Mouse (Mus musculus) 3134 (cell line): ENCODE data around the gene Stat3.

ENCODE experiments used
- DNase-seq: peaks from one replicate; pipeline ENCODE4 v3.0.0-alpha.2; 2011; ENCODE audit warnings: low spot score; ENCODE audit not compliant: insufficient read length; ENCODE audit errors: extremely low read depth

Gene Stat3

DNA sequence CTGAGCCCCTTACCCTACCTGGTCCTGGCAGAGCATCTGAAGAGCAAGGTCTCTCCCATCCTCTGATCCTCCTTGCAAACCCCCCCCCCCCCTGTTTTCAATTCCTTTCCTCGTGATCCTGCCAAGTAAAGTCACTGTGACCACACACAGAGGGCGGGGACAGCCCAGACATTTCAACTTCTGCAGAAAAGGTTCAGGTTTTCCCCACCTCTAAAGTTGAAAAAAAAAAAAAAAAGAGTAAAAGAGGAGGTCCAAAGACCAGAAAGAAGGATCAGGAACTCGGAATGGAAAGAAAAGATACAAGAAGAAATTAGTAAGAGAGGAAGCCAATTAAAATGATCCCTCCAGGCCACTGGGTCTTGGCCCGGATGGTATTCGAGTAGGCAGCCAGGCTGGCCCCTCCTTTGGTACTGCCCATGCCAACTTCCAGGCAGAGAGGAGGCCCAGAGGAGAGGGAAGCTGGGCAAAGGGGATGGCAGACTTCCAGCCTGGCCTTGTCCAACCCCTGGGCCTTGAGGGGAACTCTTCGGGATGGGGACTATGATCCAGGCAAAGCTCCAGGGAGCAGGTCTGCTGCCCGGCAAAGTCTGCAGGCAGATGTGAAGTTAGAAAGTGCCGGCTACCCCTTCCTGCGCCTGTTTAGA, 80.3 kb downstream of the Stat3 start, which contains the start of gene Stat5a:
Gene Stat5a (plus strand): TSS at position 417 of the 644 bp plus-strand sequence.
- peak; percentile 81 for DNase-seq

DNA sequence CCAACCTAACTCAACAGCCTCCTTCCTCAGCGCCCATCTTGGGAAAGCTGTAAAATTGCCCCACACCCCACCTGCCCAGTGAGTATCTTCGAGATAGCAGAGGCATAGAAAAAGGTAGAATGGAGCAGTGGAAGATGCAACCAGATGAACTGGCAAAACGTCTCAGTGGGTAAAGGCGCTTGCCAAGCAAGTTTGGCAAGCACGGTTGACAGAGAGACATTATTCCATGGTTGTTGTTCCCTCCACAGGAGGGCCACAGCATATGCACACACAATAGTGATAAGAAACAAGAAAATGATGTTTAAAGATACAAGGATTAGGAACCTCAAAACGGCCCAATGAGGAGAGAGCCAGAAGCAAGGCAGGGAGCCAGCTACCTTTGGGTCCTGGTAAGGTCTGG, 81.4 kb downstream of the Stat3 start:
- DNase-seq, result no peak

DNA sequence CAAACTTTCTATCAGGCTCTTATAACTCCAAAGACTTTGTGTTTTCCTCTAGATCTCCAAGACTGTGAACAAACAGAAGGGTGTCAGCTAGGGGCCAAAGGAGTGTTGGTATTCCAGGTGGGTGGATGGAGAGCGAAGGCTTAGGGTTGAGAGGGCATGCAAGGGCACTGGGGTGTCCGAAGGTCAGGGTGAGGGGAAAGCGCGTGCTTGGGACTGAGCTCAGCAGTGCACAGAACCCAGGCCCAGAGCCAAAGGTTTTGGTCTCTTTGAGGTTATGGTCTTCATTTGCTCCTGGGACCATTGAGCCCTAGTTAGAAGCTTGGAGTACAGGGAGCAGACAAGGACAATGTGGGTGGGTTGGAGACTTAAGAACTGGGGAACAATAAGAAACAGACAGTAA, 84.2 kb downstream of the Stat3 start:
- no peak for DNase-seq

DNA sequence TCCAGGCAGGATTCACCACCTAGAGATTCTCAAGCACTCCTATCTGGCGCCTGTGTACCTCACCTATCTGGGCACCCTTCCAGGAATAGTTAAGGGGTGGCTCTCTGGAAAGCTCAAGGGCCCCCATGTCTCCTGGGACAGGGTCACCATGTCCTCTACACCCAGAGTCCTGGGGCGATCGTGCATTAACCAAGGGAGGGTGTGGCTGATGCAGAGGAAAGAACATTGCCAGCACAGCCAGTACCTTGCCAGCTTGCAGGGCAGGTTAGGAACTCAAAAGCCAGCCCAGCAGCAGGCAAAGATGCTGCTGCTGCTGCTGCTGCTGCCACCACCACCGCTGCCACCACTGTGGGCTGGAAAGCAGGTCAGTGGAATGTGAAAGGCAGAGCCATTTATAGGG, 85.1 kb downstream of the Stat3 start:
- no peak for DNase-seq

DNA sequence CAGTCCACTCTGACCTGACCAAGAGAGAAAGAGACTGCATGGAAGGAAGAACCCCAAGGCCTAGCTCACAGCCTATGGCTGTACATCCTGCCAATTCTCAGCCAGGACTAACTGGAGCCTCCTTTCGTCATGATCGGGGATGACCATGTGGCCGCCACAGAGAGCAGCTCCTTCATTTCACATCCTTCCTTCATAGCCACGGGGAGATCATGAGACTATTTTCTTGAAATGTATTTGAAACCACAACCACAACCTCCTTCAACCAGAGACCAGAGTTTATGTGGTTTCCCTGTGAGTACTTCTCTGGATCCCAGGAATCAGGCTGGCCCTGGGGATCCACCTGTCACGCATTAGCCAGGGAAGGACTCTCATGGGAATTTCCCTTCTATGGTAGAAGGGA, 86.3 kb downstream of the Stat3 start:
- no peak for DNase-seq

DNA sequence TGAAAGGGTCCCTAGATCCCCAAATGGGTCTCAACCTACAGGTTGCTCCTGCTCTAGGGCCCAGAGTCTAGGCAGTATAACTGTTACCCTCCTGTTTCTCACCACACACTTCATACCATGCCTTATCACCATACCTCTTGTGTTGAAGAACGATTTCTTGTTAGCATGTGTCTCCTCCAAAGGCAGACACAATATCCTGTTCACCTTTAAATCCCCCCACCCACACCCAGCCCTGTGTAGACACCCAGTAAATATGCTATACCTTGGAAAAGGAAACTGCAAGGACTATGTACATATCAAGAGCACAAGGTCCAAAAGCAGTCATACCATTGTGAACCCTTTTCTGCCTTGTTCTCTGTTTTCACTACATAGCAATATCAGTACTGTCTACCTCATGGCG, 87.3 kb downstream of the Stat3 start:
- no peak for DNase-seq

DNA sequence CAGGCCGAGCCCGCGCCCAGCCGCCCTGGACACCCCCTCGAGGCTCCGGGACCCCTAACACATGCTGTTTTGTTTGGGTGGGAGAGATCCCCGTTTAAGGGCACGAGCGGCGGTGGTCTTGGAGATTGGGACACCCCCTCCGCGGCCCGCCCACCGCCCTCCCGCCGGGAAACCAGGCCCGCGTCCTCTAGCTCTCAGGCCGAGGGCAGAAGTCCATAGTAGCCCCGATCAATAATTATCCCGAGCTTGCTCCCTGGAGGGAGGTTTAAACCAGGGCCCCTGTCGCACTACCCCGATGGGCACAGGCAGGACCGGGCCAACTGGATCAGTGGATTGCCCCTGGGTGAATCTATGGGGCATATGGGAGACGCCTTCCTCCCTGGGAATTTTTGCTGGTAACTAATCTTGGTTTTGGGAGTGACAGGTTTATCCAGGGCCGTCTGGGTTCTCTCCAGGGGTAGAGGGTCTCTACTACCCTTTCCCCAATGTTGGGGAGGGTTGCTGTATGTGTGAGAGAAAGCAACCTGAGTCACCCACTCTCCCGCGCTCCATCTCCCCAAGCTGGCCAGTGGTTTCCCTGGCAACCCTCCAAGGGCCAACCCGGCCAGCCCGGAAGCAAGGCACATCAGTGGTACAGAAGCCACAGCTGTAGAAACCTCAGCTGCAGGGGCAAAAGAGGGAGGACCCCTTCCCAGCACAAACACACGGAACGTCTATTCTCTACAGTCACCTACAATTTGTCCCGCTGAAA, 88.4 kb downstream of the Stat3 start:
- DNase-seq, result peak; percentile 79

DNA sequence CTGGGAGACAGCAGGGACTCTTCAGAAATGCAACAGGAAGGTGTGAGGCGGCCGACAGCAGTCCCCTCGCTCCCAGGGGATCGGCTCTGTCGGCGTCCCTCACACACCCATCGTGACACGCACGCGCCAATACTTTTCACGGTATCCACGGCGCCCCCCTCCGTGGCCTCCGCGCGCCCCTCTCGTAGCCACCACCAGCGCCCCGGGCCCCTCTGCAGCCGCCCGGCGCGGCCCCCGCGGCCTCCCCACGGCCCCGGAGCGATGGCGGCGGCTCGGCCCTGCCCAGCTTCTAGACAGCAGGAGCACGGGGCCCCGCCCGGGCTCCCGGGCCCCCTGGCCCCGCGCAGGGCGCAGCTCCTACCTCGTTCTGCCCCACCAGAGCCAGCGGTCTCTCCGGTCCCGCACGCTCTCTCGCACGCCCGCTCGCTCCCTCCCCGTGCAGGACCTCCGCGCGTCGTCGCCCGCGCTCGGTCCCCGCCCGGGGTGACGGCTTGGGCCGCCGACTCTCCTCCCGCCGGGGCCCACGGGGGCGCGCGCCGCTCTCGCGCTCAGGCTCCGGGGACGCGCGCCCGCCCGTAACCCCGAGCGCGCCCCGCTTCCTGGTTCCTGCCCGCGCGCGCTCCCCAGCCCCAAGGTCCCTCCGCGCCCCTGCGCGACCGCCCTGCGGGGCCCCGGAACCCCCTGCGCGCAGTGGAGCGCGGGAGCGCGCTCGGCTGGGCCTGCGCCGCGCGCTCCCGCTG, 89.1 kb downstream of the Stat3 start, which contains the start of gene Stat5b:
Gene Stat5b (minus strand): TSS at position 687 of the 740 bp plus-strand sequence.
- DNase-seq, result peak; percentile 82

DNA sequence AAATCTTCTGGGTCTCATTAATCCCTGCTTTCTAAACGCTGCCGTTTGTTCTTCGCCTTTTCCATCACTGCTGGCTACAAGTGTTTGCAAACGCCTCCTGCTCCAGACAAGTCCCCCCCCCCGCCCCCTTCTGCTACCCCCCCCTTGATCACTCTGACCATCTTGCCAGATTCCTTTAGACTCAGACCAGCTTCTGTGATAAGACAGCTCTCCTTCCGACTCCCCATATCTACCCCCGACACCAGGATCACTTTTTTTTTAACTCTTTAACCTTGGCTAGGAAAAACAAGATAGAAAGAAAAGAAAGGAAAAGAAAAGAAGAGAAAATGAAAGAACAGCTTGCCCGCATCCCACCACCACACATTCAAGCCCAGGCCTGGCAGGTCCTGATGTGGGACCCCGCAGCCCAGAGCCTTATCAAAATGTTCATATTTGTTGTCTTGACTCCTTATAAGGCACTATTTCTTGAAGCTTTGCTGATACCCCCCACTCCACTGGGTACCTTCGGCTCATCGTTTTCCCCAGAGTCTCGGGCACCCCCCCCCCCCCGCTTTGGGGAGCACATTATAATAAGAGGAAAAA, 89.8 kb downstream of the Stat3 start:
- DNase-seq, result no peak

DNA sequence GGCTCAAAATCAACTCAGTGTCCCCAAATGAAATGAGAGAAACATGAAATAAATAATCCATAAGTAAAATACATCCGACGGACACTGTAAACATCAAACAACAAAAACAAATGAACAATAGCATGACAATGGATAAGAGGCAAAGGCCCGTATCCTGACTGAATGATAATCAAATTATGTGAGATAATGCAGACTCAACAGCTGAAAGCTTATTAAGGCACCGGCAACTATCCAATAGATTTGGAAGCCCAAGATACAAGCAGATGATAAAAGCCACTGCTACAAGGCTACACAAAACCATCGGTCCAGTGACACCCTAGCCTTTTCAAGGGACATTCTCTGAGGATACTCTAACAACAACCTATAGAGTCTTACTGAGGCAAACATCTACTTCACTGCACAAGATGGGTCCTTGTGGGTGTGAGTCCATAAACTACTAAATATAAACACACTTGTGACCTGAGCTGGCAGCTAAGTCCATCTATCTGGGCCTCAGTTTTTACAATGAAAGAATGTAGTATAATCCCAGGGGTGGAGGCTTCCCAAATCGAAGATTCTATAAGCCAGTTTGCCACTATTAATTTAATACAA, 90.5 kb downstream of the Stat3 start:
- DNase-seq, result no peak

DNA sequence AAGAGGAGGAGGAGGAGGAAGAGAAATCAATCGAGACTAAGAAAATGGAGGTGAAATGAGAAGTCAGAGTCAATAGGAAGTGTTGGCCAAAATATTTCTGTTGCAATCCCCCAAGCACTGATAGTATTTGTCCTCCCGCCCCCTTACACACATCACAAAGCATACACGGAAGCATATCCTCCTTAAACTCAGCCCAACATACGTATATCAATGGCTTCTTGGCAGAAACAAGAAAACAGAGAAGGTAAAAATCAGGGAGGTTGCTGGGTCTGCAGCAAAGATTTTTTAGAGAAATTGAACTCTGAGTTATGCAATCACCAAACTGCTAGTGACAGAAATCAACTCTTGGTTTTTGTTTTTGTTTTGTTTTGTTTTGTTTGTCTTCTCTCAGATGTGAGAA, 91.3 kb downstream of the Stat3 start:
- DNase-seq, result no peak

DNA sequence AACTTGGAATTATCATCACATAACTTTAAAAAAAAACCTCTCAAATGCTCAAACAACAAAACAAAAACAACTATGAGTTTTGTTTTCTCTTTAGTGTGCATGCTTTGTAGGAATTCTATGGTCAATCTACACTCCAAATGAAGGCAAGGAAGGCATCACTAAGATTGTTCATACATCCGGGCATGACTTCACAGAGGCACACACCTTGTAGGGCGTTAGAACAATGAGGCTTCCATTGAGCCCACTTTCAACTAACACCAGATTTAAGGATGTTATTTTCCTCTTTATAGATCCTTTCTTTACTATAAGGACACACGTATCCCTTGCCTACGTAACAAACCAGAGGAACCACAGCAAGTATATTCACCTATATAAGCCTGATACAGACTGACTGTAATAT, 91.8 kb downstream of the Stat3 start:
- no peak for DNase-seq

DNA sequence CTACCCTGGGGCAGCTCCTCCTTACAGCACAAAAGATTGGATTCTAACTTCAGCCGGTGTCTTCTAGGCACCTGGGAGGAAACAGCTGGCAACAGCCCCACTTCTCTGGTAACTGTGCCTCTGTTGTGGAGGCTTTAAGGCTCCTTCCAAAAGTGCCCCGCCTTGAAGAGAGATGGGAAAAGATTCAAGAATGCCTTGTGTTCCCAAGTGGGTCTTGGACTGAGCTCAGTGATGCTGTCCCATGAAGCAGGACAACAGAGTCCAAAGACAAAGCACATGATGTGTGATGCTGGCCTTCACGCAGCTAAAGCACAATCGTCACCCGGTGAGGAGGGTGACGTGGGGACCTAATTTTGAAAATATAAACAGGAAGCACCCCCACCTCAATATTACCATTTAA, 93.5 kb downstream of the Stat3 start:
- DNase-seq, result no peak

DNA sequence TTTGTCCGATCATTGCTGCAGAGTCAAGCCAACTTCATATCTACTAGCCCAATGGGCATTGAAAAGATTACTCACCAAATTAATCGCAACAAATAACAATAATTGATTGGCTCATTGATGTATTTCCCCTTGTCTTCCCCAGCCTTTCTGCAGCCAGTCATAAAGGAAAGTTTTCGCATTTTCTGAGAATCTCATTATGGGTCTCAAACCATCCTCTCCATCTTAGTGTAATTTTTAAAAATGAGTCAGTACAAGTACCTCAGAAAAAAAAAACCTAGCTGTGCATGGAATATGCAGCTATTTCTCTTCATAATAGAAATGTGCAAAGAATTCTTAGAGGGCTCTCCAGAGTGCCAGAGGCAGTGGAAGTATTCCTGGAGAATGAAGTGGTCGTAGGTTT, 95.2 kb downstream of the Stat3 start:
- DNase-seq, result no peak

DNA sequence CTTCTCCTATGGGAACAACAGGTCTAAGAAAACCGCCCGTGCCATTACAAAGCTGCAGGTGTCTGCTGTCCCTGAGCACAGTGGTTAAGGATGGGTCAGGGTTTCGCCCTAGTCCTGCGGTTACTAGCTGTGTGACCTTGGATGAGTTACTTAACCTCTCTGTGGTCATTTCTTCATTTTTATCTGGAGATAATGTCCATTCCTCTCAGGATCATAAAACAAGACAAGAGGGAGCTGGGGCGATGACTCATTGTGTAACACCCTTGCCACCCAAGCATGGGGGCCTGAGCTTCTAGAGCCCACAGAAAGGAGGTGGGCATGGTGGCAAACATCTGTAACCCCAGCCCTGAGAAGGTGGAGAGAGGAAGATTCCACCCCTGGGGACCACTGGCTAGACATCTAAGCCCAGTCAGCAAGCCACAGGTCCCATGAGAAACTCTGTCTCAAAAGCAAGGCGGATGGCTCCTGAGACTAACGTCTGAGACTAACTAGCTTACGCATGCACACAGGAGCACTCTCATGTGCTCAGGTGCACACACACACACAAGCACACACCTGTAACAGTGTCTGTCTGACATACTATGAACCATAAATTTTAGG, 96.2 kb downstream of the Stat3 start:
- no peak for DNase-seq

DNA sequence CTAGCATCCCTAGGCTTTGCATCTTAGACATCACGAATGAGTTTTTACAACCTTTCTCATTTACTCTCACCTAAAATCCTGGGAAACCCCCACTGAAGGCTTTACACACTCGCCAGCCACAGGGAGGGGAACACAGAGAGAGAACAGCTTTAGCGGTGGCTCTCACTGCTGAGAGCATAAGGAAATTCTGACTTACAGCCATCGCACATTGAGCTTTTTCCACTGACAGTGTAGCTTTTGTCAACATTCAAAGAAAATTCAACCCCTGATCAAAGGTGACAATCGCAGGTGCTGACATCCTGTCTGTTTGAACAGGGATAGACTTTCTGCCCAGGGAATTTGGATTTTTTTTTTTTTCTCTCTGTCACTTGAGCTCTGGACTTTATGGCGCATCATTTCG, 97.3 kb downstream of the Stat3 start:
- no peak for DNase-seq

DNA sequence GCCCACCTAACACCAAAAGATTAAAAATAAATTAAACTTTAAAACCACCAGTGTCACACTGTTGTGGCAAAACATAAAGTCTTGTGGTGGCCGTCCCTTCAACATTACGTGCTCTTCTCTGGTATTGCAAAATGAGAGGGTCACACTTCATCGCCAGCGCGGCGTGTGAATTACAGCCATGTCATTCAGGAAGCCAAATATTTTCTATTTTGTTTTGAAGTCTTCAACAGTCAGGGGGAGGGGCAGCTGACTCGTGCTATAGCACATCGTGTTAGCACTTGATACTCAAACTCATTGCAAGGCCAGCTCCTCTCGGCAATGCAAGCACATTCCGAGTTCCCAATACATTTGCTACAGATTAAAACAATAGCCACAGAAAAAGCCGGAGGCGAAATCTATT, 98.5 kb downstream of the Stat3 start:
- DNase-seq, result no peak

DNA sequence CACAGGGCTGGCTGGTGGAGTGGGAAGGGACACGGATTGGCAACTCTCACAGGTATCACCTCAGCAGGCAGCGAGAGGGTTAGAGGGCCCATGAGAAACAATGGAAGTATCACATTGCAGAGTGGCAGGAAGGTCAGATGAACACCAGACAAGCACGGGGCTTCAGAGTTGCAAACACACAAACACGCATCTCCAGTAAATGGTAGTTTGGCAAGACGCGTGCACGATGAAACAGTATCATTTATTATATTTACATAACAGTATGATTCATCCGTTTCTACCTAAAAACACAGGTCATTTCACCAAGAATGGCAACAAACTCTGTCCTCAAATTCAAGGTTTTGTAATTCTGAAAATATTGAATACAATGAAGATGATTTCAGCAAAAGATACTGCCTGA, 99.8 kb downstream of the Stat3 start:
- DNase-seq, result no peak

DNA sequence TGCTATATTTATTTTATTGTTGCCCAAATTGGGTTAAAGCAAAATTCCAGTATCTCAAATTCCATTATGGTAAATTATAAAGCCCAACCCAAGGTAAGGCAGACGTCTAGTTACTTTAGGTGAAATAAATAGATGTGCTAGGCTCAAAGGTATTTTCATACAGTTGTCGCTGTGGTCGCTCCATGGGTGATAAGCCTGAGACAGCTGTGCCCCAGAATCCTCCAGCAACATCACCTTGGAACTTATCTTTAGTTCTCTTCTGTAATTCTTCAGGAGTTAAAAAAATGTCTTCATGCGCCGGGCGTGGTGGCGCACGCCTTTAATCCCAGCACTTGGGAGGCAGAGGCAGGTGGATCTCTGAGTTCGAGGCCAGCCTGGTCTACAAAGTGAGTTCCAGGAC, 100.4 kb downstream of the Stat3 start:
- DNase-seq, result no peak

DNA sequence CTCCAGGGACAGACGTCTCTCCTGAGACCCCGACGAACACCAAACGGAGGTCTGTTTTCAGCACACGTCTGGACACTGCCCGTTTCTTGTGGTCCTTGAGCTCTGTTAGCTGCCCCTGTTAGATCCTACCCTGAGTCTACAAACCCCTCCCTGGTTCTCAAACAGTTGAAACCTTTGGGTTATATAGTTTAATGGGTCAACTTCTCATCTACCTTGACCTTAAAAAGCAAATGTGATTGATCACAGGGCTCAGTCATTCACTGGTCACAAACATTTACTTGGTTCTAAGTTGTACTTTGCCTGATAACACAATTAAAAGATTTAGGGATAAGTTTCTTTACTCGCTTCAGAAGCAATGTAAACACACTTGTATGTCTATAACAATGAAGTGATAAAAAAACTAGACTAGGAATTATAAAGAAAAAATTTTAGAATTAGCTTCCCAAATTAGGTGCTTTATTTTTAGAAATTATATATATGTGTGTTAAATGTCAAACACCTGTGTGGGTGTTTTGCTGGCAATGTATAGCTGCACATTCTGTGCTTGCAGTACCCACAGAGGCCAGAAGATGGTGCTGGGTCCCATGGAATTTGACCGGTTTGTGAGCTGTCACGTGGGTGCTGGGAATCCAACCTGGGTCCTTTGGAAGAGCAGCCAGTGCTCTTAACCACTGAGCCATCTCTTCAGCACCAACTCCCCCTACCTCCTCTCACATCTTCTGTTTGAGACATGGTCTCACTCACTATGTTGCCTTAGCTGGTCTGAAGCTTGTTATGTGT, 102.2 kb downstream of the Stat3 start:
- DNase-seq, result no peak
